Mouse (Mus musculus) left cerebral cortex, adult 2 months (tissue): ENCODE measurements around the gene Aldh18a1. TPM values are rescaled to one million over a fixed set of nuclear protein-coding genes. Genes with fewer than 3 reads are reported as not detected.
A peak's percentile ranks its signal among the peaks of the same experiment; 100 is the strongest.
"Not testable (repeated sequence)": the region's sequence is repeated elsewhere in the genome, so short reads cannot be mapped to it uniquely, and the experiment has no call there.

Source experiments
- DNase-seq, 2 experiments: peaks; one replicate each; pipeline ENCODE4 v3.0.0; 2021 to 2022; ENCODE audit warnings: low spot score in 2 of 2, mixed read lengths in 1 of 2; ENCODE audit errors: extremely low spot score in 1 of 2
- H3K27ac ChIP-seq: fragments of 200-600 bp; 2 replicates; pipeline ENCODE4 v1.8.1; 2022
- H3K4me3 ChIP-seq: fragments of 200-600 bp; 2 replicates; pipeline ENCODE4 v1.8.1; 2022
- CTCF ChIP-seq: fragments of 200-600 bp; IDR thresholded peaks from 2 replicates; pipeline ENCODE4 v1.8.1; 2022; ENCODE audit warnings: antibody characterized with exemption, mild to moderate bottlenecking, moderate library complexity
- intact Hi-C: fragments of 180-260 bp; cut with DNase I; formaldehyde crosslinking; loops from one replicate; pipeline ENCODE4 v1.15.1; 2025
- long read RNA-seq, 2 experiments: library from polyadenylated mRNA; stranded (forward); transcript quantifications; one replicate each; pipeline ENCODE4 v2.0.0; 2021; ENCODE audit warnings: borderline mapping rate in 2 of 2
- total RNA-seq, 2 experiments: library from RNA; stranded (reverse); gene quantifications; 2 replicates each; pipeline ENCODE4 v1.2.3; 2021

Aldh18a1 gene
- total RNA-seq, result 10 to 100 TPM; 22.7 to 25.4 TPM
- long read RNA-seq, experiment 1, transcript Aldh18a1-201 (19 exons, 3,527 nt), result major isoform, 18 of 23 reads
- long read RNA-seq, experiment 1, partial matches to known transcripts, result 0 of 23 reads
- long read RNA-seq, experiment 1, other reads (novel, unspliced or antisense), result 3 of 23 reads
- long read RNA-seq, experiment 2, transcript Aldh18a1-201 (19 exons, 3,527 nt), result major isoform, 26 of 36 reads
- long read RNA-seq, experiment 2, partial matches to known transcripts, result 3 of 36 reads
- long read RNA-seq, experiment 2, other reads (novel, unspliced or antisense), result 4 of 36 reads

DNA sequence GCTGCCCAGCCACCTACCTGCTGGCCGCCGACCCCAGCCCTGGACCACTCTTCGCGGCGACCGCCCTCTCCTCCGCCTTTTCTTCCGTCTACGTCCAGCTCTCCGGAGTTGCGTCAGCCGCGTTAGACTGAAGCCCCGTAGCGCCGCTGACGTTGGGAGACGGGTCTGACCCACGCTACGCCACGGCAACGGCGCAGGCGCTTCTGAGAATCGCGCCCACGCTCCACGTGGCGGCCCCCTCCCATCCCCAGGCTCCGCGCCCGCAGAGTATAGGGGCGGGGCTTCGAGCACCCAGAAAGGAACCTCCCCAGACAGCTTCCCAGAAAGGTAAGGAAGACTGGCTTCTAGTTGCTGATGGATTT lies at the start of gene Aldh18a1:
TSS of gene Aldh18a1 (minus strand) at position 171 of the 362 bp plus-strand sequence.
- peak; percentile 94 for DNase-seq
- peak within 1 kb of the TSS; percentile 67 for H3K4me3 ChIP-seq
- no peak for TF ChIP-seq CTCF
- H3K27ac ChIP-seq, result peak within 1 kb of the TSS; percentile 56; the same call in 1 of the 2 replicates
- intact Hi-C loops, result loop anchor here (1.0 to 10.0 kb wide), 2 partner anchors 134 to 247 kb away; partner anchors contain the start of gene Ccnj

DNA sequence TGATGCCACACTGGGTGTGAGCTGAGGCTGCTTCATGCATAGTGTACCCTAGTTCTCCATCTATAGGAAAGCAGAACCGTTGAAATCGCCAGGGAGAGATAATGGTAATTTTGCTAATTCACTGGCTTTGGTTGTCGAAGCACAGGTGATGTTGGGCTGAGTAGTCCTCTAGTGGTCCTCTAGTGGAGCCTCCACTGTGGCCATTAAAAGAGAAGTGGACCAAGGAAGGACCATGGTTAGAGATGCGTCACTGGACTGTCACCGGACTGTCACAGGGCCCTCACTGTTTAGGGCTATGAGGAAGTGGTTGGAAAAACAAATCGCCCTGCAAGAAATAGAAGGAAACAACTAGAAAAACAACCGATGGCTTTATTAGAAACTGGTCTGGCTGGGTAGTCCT lies 49.3 kb upstream of the Aldh18a1 start:
- no peak for DNase-seq
- Histone ChIP-seq H3K27ac (peak overlapping the region; percentile 19; the same call in 1 of the 2 replicates), H3K4me3 (no peak overlapping the region)
- intact Hi-C loops, result no loop called here
- no peak for TF ChIP-seq CTCF

DNA sequence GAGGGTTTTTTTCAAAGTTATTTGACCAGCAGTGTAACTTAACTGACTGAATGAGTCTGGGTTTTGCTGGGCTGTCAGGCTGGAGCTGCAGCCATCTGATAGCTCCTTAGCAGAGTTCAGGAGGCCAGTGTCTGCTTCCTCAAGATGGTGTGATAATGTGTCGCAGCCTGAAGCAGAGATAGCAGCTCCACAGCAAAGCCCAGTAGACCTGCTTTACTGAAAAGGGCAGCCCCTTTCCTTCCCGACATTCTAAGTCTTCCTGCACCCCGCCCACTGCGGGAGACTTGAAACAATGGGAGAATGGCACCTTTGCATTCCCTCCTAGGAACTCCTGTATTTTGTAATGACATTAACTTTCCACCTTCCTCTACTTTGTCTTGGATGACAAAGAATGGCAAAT lies 48.8 kb upstream of the Aldh18a1 start:
- no peak for TF ChIP-seq CTCF
- no peak overlapping the region for H3K4me3 ChIP-seq
- 0 out of 2 replicates have a peak overlapping the region, but pooled peaks have one; percentile 19 for H3K27ac ChIP-seq
- DNase-seq, result no peak
- intact Hi-C loops, result no loop called here

DNA sequence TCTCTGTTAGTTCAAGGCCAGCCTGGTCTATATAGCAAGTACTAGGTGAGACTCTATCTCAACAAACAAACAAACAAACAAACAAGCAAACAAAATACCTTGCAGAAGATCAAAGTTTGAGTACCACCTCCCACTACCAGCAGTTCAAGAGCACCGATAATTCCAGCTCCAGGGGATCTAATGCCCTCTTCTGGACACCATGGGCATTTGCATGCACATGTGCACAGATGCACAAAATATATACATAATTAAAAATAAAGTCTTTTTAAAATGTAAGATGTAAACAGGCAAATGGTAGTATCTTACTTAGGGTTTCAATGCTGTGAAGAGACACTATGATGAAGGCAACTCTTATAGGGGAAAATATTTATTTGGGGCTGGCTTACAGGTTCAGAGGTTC lies 44.9 kb upstream of the Aldh18a1 start:
- no peak overlapping the region for H3K4me3 ChIP-seq
- intact Hi-C loops, result no loop called here
- no peak for DNase-seq
- H3K27ac ChIP-seq, result no peak overlapping the region
- peak; percentile 28 for TF ChIP-seq CTCF

DNA sequence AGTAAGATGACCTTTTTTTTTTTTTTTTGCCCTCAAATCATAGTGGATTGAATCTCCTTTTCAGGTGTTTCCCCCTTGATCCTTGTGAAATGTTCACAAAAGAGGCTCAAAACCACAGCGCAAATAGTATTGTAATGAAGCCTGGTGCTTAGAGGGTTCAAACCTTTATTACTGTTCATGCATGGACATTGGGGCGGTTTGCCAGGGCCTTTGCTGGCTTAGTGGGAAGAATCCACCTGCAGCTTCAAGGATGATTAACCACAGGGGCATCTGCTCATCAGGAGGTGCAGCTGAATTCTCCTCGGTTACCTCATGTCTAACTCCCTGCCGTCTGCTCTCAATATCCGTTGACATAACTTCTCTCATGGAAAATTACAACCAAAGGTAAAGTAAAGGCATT lies 44.4 kb upstream of the Aldh18a1 start:
- no peak for TF ChIP-seq CTCF
- Histone ChIP-seq H3K27ac (no peak overlapping the region), H3K4me3 (no peak overlapping the region)
- DNase-seq, result no peak
- intact Hi-C loops, result no loop called here

DNA sequence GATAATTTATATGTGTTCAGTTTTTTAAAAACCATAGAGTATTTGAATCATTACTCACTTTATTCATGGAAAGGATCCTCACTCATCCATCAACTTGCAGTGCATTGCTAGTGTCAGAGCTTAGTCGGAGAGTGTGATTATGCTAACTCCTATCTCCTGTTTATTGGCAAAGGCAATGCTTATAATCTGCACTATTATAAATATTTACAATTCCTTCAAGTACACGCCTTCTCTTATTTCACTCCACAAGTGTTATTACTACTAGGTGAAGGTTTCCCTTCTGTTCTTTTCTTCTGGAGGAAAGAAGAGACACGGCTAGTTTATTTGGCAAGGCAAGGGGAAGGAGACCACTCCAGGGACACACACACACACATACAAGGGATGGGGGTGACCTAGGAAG lies 43.9 kb upstream of the Aldh18a1 start:
- no peak for DNase-seq
- H3K4me3 ChIP-seq, result no peak overlapping the region
- H3K27ac ChIP-seq, result no peak overlapping the region
- TF ChIP-seq CTCF, result no peak
- intact Hi-C loops, result no loop called here

- intact Hi-C loops, result loop anchor here (1.0 kb wide), 1 partner anchor 72 kb away; no protein-coding TSS in a partner anchor
- TF ChIP-seq CTCF, result no peak
- no peak for DNase-seq
- H3K27ac ChIP-seq, result peak overlapping the region; percentile 83
- no peak overlapping the region for H3K4me3 ChIP-seq
These were observed 42.3 kb upstream of the Aldh18a1 start for GRCm38 (mm10) chr19:40630606-40631005.

GRCm38 (mm10) chr19:40630096-40630495 lies 41.8 kb upstream of the Aldh18a1 start:
- H3K27ac ChIP-seq, result peak overlapping the region; percentile 83
- intact Hi-C loops, result loop anchor here (1.0 kb wide), 1 partner anchor 72 kb away; no protein-coding TSS in a partner anchor
- peak; percentile 30 to 67 for DNase-seq
- H3K4me3 ChIP-seq, result no peak overlapping the region
- TF ChIP-seq CTCF, result no peak; the same call in 1 of the 2 replicates

GRCm38 (mm10) chr19:40628950-40629349 lies 40.7 kb upstream of the Aldh18a1 start:
- no peak for TF ChIP-seq CTCF
- intact Hi-C loops, result no loop called here
- no peak overlapping the region for H3K4me3 ChIP-seq

GRCm38 (mm10) chr19:40625935-40626334 lies 37.7 kb upstream of the Aldh18a1 start:
- Histone ChIP-seq H3K27ac (no peak overlapping the region), H3K4me3 (no peak overlapping the region)
- intact Hi-C loops, result no loop called here
- no peak for DNase-seq
- TF ChIP-seq CTCF, result no peak

More at GRCm38 (mm10) chr19:40628950-40629349, 40.7 kb upstream of the Aldh18a1 start:
- H3K27ac ChIP-seq, result no peak overlapping the region
- DNase-seq, result no peak

DNA sequence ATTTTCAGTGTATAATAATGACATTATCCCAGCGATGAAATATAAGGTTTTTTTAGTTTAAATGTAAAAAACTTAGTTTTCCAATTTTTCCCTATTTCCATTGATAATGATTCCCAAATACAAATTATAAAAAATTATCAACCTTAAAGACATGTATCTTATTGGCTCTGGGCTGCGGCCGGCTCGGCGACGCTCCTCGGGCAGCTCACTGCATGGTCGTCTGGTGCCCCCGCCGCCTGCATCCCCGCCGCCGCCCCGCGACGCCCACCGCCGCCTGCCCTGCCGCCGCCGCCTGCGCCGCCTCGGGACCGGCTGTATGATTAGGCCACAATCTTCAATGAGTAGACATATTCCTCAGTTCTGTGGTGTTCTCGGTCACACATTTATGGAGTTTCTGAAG lies 33.4 kb upstream of the Aldh18a1 start:
- intact Hi-C loops, H3K27ac ChIP-seq, H3K4me3 ChIP-seq, DNase-seq: not testable (repeated sequence)

DNA sequence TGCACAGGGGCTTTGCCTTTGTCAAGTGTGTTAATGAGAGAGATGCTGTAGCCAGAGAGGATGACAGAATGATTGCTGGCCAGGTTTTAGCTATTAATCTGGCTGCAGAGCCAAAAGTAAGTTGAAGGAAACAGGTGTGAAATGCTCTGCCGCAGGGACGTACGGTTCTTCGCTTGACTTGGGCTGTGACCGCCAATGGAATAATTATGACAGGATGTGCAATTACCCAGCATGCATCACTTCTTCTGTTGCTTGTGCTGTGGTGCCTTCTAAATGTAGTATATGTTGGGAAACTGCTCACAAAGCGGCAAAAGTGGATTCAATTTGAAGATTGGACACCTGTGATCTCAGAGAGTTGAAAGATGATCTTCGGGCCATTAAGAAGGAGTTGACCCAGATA lies 27.8 kb upstream of the Aldh18a1 start:
- intact Hi-C loops, result loop anchor here (10.0 kb wide), 1 partner anchor 399 kb away; no protein-coding TSS in a partner anchor
- no peak for TF ChIP-seq CTCF
- Histone ChIP-seq H3K27ac (no peak overlapping the region), H3K4me3 (no peak overlapping the region)
- DNase-seq, result no peak

DNA sequence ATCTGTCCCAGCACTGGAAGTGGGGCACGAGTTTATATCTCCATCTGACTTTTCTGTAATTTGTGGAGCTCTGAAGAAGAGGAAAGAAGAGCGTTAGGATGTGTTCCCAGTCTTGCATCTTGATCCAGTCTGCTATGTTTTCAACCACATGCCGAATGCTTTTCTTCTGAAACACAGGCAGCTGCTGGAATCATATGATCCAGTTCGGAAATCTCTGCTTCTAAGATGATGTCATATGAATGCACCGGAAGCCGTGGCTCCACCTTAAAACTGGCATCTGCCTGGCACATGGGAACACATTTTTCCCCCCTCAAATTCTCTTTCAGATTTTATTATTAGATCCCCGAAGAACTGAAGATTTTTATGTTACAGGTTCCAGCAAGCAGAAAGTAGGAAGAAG lies 26.5 kb upstream of the Aldh18a1 start:
- intact Hi-C loops, result loop anchor here (5.0 to 10.0 kb wide), 2 partner anchors 217 to 400 kb away; partner anchors contain the start of gene Ccnj
- DNase-seq, result no peak
- Histone ChIP-seq H3K4me3 (no peak overlapping the region), H3K27ac (no peak overlapping the region)
- TF ChIP-seq CTCF, result no peak
